Comparison of ENCODE assay signal across 10 mouse cellular contexts in the genomic region with DNA sequence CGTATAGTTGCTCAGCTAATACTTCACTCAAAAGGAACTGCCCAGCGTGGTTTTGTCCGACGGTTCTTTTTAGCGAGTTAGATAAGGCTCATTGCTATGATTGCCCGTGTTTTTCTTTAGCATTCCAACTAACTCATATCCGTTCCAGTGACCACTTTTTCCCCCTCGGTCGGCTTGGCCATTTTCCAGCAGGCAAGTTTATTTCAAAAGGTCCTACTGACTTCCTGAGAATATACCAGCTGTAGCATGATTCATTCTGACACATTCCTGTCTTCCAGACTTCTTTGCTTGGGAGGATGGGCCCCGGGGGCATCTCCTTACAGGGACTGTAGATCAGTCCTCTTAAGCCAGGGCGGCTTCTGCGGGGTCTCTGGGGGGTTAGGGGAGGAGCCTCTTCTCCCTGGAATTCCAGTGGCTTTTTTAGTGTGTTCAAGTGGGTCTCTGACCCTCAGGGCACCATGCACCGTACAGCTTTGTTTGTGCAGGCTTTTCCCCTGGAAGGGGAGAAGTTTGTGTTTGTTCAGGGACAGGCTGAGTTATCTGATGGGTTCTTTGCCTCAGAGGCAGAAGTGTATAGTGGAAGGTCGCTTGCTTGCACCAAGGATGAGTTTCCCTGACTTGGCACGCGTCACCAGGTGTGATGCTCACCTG. TPM values are rescaled to one million over a fixed set of nuclear protein-coding genes. Genes with fewer than 3 reads are reported as not detected.
DNase-seq lines count a peak whose midpoint lies in the region; ATAC-seq and TF ChIP-seq lines count a peak whose summit lies in the region.
"Had no signal": no experiment of that assay in that cellular context is flagged by ENCODE, and none has a peak within 500 bp of the region (broad histone marks: within the 10 kb centered on the region; RNA-seq: fewer than 3 reads in every experiment).

No protein-coding gene starts in this region.

- H3K9me3 ChIP-seq in hindbrain, embryonic 10.5 days: no peaks in the 10 kb centered on the region
- no peaks in the 10 kb centered on the region for H3K9me3 ChIP-seq in hindbrain, postnatal 0 days (ENCODE audit: low read length)
- no peaks in the 10 kb centered on the region for H3K9me3 ChIP-seq in lung, embryonic 14.5 days (ENCODE audit: low read depth, low read length)
- H3K9me3 ChIP-seq: G1E; hindbrain, embryonic 15.5 days had no signal

- intact Hi-C loops in heart, postnatal 36 days (cut with DNase I): no loop called here

- H3K4me1 ChIP-seq in hindbrain, embryonic 10.5 days (replicated peaks): peaks cover 27% of the 10 kb centered on the region
- no peaks in the 10 kb centered on the region; the same call in 1 of the 2 replicates for H3K4me1 ChIP-seq in hindbrain, postnatal 0 days (ENCODE audit: insufficient read depth, low read length)
- H3K4me1 ChIP-seq in brown adipose tissue, adult 24 weeks (ENCODE audit: control insufficient read depth, insufficient read depth, insufficient read length, low read length): peaks cover 29% of the 10 kb centered on the region
- H3K4me1 ChIP-seq in lung, embryonic 14.5 days (ENCODE audit: insufficient read depth): peaks cover 31% of the 10 kb centered on the region

- no peak overlapping the region for H3K4me3 ChIP-seq in hindbrain, embryonic 10.5 days
- H3K4me3 ChIP-seq in hindbrain, postnatal 0 days (ENCODE audit: low read length): no peak overlapping the region
- H3K4me3 ChIP-seq in brown adipose tissue, adult 24 weeks (ENCODE audit: insufficient read depth, low read depth, low read length): no peak overlapping the region
- peak overlapping the region; percentile 10 for H3K4me3 ChIP-seq in lung, embryonic 14.5 days (ENCODE audit: low read depth, low read length)
- H3K4me3 ChIP-seq: hindbrain, embryonic 15.5 days had no signal

- H3K36me3 ChIP-seq in hindbrain, embryonic 10.5 days: peaks cover 15% of the 10 kb centered on the region
- no peaks in the 10 kb centered on the region for H3K36me3 ChIP-seq in hindbrain, postnatal 0 days (ENCODE audit: insufficient read depth, low read length)
- peaks cover 87% of the 10 kb centered on the region for H3K36me3 ChIP-seq in lung, embryonic 14.5 days (ENCODE audit: insufficient read depth)
- H3K36me3 ChIP-seq: G1E; hindbrain, embryonic 15.5 days had no signal

- H3K4me2 ChIP-seq in hindbrain, postnatal 0 days (ENCODE audit: low read depth, low read length): no peak overlapping the region
- H3K4me2 ChIP-seq in lung, embryonic 14.5 days: peak overlapping the region; percentile 54
- H3K4me2 ChIP-seq: hindbrain, embryonic 15.5 days had no signal

- peaks cover 21% of the 10 kb centered on the region for H3K27me3 ChIP-seq in hindbrain, embryonic 10.5 days (ENCODE audit: insufficient read depth, poor library complexity, severe bottlenecking)
- peaks cover 6% of the 10 kb centered on the region; the same call in 1 of the 2 replicates for H3K27me3 ChIP-seq in hindbrain, postnatal 0 days (ENCODE audit: insufficient read depth, low read length)
- no peaks in the 10 kb centered on the region for H3K27me3 ChIP-seq in lung, embryonic 14.5 days (ENCODE audit: insufficient read depth, low read length)

- H3K9ac ChIP-seq in hindbrain, postnatal 0 days (replicated peaks; ENCODE audit: low read length): no peak overlapping the region
- no peak overlapping the region for H3K9ac ChIP-seq in lung, embryonic 14.5 days
- H3K9ac ChIP-seq: hindbrain, embryonic 15.5 days had no signal

- TF ChIP-seq CTCF in hindbrain, postnatal 0 days (IDR thresholded peaks at IDR 0.05; ENCODE audit: low read depth): no peak
- TF ChIP-seq CTCF in lung, embryonic 14.5 days (IDR thresholded peaks at IDR 0.05; ENCODE audit: low read depth): no peak

- H3K27ac ChIP-seq in hindbrain, embryonic 10.5 days: no peak overlapping the region
- H3K27ac ChIP-seq in hindbrain, postnatal 0 days: no peak overlapping the region
- 0 out of 2 replicates have a peak overlapping the region, but pooled peaks have one; percentile 13 for H3K27ac ChIP-seq in brown adipose tissue, adult 24 weeks (replicated peaks; ENCODE audit: low read depth, low read length)
- peak overlapping the region; percentile 93 for H3K27ac ChIP-seq in lung, embryonic 14.5 days (ENCODE audit: low read depth)
- H3K27ac ChIP-seq: hindbrain, embryonic 15.5 days had no signal

- WGBS in hindbrain, embryonic 10.5 days: 57% methylated on average over 16 of the region's 16 CpGs
- WGBS in hindbrain, postnatal 0 days: 56% methylated on average over 16 of the region's 16 CpGs
- WGBS in lung, embryonic 14.5 days: 4% methylated on average over 16 of the region's 16 CpGs

- ATAC-seq in hindbrain, postnatal 0 days: no peak
- ATAC-seq in lung, embryonic 14.5 days (ENCODE audit: insufficient read depth): peak; percentile 79

- peak; percentile 51 for DNase-seq in hindbrain, embryonic 10.5 days (ENCODE audit: low spot score)
- no peak for DNase-seq in hindbrain, postnatal 0 days (ENCODE audit: low spot score)
- DNase-seq in heart, postnatal 36 days: peak; percentile 48 to 55
- DNase-seq in lung, embryonic 14.5 days: peak; percentile 97
- no peak for DNase-seq in frontal cortex, postnatal 10 days (ENCODE audit: low spot score in 2 of 2)
- DNase-seq in left cerebral cortex, adult 9 months (ENCODE audit: low spot score in 2 of 2): no peak
- no peak for DNase-seq in c-Kit-positive CD71-positive TER-119-positive erythroid progenitor cells, embryonic 14.5 days (ENCODE audit: low spot score)

RNA-seq across cellular contexts. Expression of gene Lamb1, which starts 6.5 kb away (rescaled TPM):
- polyA plus RNA-seq in hindbrain, embryonic 10.5 days (2016; fragmentation: Nextera tagmentation; extraction: Ambion mirVana): 21.8 and 23.7 TPM in 2 replicates
- 30.9 and 36.0 TPM in 2 replicates for total RNA-seq in hindbrain, postnatal 0 days (2014; rRNA removed)
- polyA plus RNA-seq in hindbrain, postnatal 0 days (2015; fragmentation: Nextera tagmentation; extraction: Ambion mirVana): 11.7 and 12.1 TPM in 2 replicates
- polyA plus RNA-seq in brown adipose tissue, adult 24 weeks (2012; ENCODE audit: insufficient read depth, insufficient read length, missing spikeins): 28.5 and 41.1 TPM in 2 replicates
- 10 to 100 TPM; 75.8 to 81.2 TPM for total RNA-seq in heart, postnatal 36 days (2021)
- 118 and 123 TPM in 2 replicates for polyA plus RNA-seq in lung, embryonic 14.5 days (2014; fragmentation: Nextera tagmentation; extraction: Ambion mirVana)
- polyA plus RNA-seq: G1E had no signal

RNA-seq across cellular contexts. Expression of gene Gm6993, which starts 30.9 kb away (rescaled TPM):
- not detected in 2 replicates for polyA plus RNA-seq in hindbrain, embryonic 10.5 days (2016; fragmentation: Nextera tagmentation; extraction: Ambion mirVana)
- total RNA-seq in hindbrain, postnatal 0 days (2014; rRNA removed): not detected in 2 replicates
- polyA plus RNA-seq in hindbrain, postnatal 0 days (2015; fragmentation: Nextera tagmentation; extraction: Ambion mirVana): not detected in 2 replicates
- not detected in 2 replicates for polyA plus RNA-seq in brown adipose tissue, adult 24 weeks (2012; ENCODE audit: insufficient read depth, insufficient read length, missing spikeins)
- total RNA-seq in heart, postnatal 36 days (2021): not detected
- polyA plus RNA-seq in lung, embryonic 14.5 days (2014; fragmentation: Nextera tagmentation; extraction: Ambion mirVana): not detected in 2 replicates
- total RNA-seq: G1E had no signal
- polyA plus RNA-seq: G1E; hindbrain, embryonic 15.5 days had no signal

Comparison
In these comparisons a context has a peak if more than half of its experiments do, and no peak if none do; other contexts are left out.
1. DNase-seq: peak in hindbrain, embryonic 10.5 days (single experiment), heart, postnatal 36 days (2 of 2) and lung, embryonic 14.5 days (single experiment); none in hindbrain, postnatal 0 days (single experiment), frontal cortex, postnatal 10 days (0 of 2), left cerebral cortex, adult 9 months (0 of 2) and c-Kit-positive CD71-positive TER-119-positive erythroid progenitor cells, embryonic 14.5 days (single experiment).
2. H3K27ac ChIP-seq: peak in brown adipose tissue, adult 24 weeks (single experiment) and lung, embryonic 14.5 days (single experiment); none in hindbrain, embryonic 10.5 days (single experiment) and hindbrain, postnatal 0 days (single experiment).